Mouse (Mus musculus): ENCODE results near the gene Pde4d. TPM values are rescaled to one million over a fixed set of nuclear protein-coding genes. Genes with fewer than 3 reads are reported as not detected.
A peak's percentile ranks its signal among the peaks of the same experiment; 100 is the strongest.

The Pde4d gene
- 23.8 and 26.1 TPM in 2 replicates for polyA plus RNA-seq (2015; fragmentation: Nextera tagmentation; extraction: Ambion mirVana)

DNA sequence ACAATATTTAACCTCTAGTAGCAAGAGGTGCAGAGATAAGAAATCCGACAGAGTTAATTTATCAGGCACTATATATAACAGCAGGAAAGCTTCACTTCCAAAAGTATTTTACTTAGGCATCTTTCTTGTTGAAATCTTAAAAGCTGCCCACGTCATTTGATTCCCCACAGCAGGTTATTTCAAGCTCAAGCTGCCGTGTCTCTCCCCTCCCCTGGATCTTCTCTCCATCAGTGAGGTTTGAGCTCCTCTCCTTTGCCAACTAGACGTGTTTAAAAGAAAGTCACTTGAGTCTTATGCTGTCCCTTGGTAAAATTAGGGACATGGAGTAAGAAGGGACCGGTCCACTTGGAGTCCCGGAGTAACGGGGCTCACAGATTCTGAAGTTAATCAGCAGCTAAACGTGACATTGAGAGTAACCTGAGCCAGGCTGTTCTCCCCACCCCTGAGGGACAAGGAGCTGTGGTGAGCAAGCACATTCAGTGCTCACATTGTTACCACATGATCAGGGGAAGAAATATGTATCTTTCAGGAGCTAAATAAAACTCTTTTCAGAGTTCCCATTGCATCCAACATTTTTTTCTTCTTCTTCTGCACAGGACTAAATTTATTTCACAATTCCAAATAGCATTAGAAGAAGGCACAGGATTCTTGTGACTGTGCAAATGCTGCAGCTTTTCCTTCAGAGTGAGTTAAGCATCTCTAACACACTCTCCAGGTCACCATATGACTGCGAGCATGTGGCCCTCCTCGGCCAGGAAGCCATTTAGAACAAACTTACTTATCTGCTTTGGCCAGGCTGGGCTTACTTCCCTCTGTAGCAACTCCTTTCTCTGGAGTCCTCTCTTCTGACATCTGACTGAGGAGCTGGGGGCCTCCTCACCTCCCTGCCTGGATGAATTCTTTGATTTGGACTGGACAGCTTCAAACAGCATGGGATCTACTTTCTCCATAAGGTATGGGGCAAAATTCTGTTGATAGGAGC is at the start of gene Pde4d:
Gene Pde4d (plus strand): TSS at position 833 of the 982 bp plus-strand sequence.
- ATAC-seq (ENCODE audit: extremely low read depth, insufficient number of reproducible peaks, low FRiP score, low TSS enrichment): no peak
- Histone ChIP-seq H3K9ac (peak within 1 kb of the TSS; percentile 59; the same call in 1 of the 2 replicates), H3K4me1 (peaks cover 37% of the 10 kb centered on the region), H3K27me3 (replicated peaks) (no peaks in the 10 kb centered on the region), H3K4me2 (peak within 1 kb of the TSS; percentile 54), H3K9me3 (no peaks in the 10 kb centered on the region), H3K27ac (replicated peaks) (peak within 1 kb of the TSS; percentile 78), H3K4me3 (peak within 1 kb of the TSS; percentile 24; the same call in 1 of the 2 replicates), H3K36me3 (no peaks in the 10 kb centered on the region)
- 7% methylated on average over 10 of the region's 10 CpGs for WGBS

GRCm38 (mm10) chr13:108403197-108403596 is 46.6 kb upstream of the Pde4d start:
- Histone ChIP-seq H3K36me3 (0 out of 2 replicates have a peak, but pooled peaks cover 4% of the 10 kb centered on the region), H3K4me3 (no peak overlapping the region), H3K9ac (no peak overlapping the region), H3K27me3 (replicated peaks) (no peaks in the 10 kb centered on the region), H3K4me1 (no peaks in the 10 kb centered on the region), H3K27ac (replicated peaks) (no peak overlapping the region), H3K4me2 (no peak overlapping the region), H3K9me3 (no peaks in the 10 kb centered on the region)
- WGBS: 86% methylated on average over 5 of the region's 5 CpGs
- ATAC-seq (ENCODE audit: extremely low read depth, insufficient number of reproducible peaks, low FRiP score, low TSS enrichment): no peak

DNA sequence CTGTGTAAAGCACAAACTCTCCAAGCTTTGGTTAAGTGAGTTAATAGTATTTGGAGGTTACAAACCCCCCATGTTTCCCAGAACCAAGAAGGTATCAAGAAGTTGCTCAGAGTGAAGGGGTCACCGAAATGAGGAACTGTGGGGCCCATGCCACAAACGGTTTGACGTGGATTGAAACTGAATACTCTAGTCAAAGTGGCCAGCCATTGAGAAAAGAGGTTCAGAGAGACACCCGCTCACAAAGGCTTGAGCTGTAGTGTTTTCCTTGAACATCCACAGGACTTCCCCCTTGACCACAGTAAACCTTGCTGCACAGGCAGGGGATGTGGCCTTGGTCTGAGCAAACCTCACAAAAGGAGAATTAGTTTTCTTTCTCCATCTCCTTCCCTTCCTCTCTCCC is 45.4 kb upstream of the Pde4d start:
- H3K27ac ChIP-seq (replicated peaks): no peak overlapping the region
- H3K36me3 ChIP-seq: 0 out of 2 replicates have a peak, but pooled peaks cover 4% of the 10 kb centered on the region
- no peaks in the 10 kb centered on the region for H3K9me3 ChIP-seq
- 88% methylated on average over 4 of the region's 4 CpGs for WGBS
- H3K27me3 ChIP-seq (replicated peaks): no peaks in the 10 kb centered on the region
- H3K9ac ChIP-seq: no peak overlapping the region
- H3K4me3 ChIP-seq: no peak overlapping the region
- no peak overlapping the region for H3K4me2 ChIP-seq
- no peak for ATAC-seq (ENCODE audit: extremely low read depth, insufficient number of reproducible peaks, low FRiP score, low TSS enrichment)
- H3K4me1 ChIP-seq: no peaks in the 10 kb centered on the region

DNA sequence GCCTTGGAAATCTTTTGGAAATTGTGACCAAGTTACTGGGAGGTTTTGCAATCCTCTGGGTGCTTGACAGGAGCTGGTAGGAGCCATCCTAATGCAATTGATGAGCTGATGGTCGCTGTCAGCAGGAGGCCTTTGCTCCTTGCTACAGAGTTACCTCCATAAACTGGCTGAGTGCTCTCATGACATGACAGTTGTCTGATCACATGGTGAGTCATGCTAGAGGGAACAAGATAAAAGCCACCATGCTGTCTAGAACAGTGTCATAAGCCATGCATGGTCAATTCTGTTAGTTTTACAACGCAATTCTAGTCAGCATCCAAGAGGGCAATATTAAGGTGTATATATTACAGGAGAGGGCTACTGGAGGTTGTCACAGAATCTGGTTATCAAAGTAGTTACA is 34.3 kb upstream of the Pde4d start:
- no peaks in the 10 kb centered on the region for H3K36me3 ChIP-seq
- H3K4me3 ChIP-seq: no peak overlapping the region
- no peaks in the 10 kb centered on the region for H3K27me3 ChIP-seq (replicated peaks)
- H3K27ac ChIP-seq (replicated peaks): no peak overlapping the region
- H3K4me1 ChIP-seq: peaks cover 10% of the 10 kb centered on the region; the same call in 1 of the 2 replicates
- no peak overlapping the region for H3K9ac ChIP-seq
- no peak for ATAC-seq (ENCODE audit: extremely low read depth, insufficient number of reproducible peaks, low FRiP score, low TSS enrichment)
- H3K4me2 ChIP-seq: no peak overlapping the region
- 79% methylated on average over 2 of the region's 2 CpGs for WGBS
- H3K9me3 ChIP-seq: no peaks in the 10 kb centered on the region

DNA sequence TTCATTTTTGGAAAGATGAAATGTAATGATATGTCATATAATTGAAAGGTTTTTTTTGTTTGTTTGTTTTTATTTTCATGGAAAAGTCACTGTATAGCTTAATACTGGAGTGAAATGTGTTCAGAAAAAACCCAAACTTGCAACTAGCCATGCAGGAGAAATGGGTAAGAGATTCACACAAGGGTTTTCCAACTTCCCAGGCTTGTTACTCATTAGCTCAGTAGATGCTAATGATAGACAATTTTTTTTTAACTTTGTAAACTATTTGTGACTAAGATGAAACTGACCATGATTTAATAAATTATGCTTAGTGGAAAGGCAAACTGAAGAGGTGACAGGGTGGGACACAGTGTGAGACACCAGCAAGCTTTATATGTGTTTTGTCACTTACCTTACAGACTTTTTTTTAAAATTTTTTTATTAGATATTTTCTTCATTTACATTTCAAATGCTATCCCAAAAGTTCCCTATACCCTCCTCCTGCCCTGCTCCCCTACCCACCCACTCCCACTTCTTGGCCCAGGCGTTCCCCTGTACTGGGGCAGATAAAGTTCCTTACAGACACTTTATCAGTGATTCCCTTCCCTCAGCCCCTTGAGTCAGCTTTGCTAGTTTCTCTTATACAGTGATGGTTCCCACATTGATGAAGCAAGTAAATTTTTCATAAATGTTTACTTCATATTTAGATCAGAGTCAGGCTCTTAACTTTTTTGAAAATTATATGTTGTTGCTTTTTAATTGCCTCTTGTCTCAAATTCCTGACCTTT is 30.8 kb upstream of the Pde4d start:
- H3K4me3 ChIP-seq: no peak overlapping the region
- no peak overlapping the region for H3K9ac ChIP-seq
- H3K27ac ChIP-seq (replicated peaks): no peak overlapping the region
- no peaks in the 10 kb centered on the region for H3K9me3 ChIP-seq
- H3K36me3 ChIP-seq: no peaks in the 10 kb centered on the region
- no peak for ATAC-seq (ENCODE audit: extremely low read depth, insufficient number of reproducible peaks, low FRiP score, low TSS enrichment)
- H3K4me2 ChIP-seq: no peak overlapping the region
- WGBS: 26% methylated on average over 1 of the region's 1 CpGs
- no peaks in the 10 kb centered on the region for H3K27me3 ChIP-seq (replicated peaks)
- H3K4me1 ChIP-seq: 0 out of 2 replicates have a peak, but pooled peaks cover 3% of the 10 kb centered on the region

GRCm38 (mm10) chr13:108426322-108426721 is 23.4 kb upstream of the Pde4d start:
- H3K36me3 ChIP-seq: no peaks in the 10 kb centered on the region
- H3K4me3 ChIP-seq: no peak overlapping the region
- 72% methylated on average over 5 of the region's 5 CpGs for WGBS
- no peak overlapping the region for H3K4me2 ChIP-seq
- H3K9ac ChIP-seq: no peak overlapping the region
- ATAC-seq (ENCODE audit: extremely low read depth, insufficient number of reproducible peaks, low FRiP score, low TSS enrichment): no peak
- H3K27me3 ChIP-seq (replicated peaks): no peaks in the 10 kb centered on the region
- no peak overlapping the region for H3K27ac ChIP-seq (replicated peaks)
- no peaks in the 10 kb centered on the region for H3K9me3 ChIP-seq
- H3K4me1 ChIP-seq: peaks cover 6% of the 10 kb centered on the region; the same call in 1 of the 2 replicates

DNA sequence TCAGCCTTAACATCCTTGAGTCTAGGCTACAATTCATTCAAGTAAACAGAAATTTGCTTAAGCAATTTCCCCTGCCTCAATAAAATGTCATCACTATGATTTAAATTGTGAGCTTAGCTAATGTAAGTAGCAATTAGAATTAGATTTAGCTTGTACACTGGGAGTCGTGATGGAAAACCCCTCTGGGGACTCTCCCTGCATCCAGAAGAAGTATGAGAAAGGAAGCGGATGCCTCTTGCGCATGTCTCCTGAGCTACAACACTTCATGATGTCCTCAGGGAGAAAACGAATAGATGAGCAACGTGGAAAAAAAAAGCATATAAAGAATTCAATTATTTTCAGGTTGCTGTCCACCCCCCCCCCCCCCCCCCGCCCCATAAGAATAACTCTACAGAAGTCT is 20.9 kb upstream of the Pde4d start:
- no peak for ATAC-seq (ENCODE audit: extremely low read depth, insufficient number of reproducible peaks, low FRiP score, low TSS enrichment)
- WGBS: 76% methylated on average over 6 of the region's 6 CpGs
- no peaks in the 10 kb centered on the region for H3K27me3 ChIP-seq (replicated peaks)

GRCm38 (mm10) chr13:108429623-108430022 is 20.1 kb upstream of the Pde4d start:
- 62% methylated on average over 2 of the region's 2 CpGs for WGBS
- Histone ChIP-seq H3K9me3 (no peaks in the 10 kb centered on the region), H3K4me1 (peaks cover 6% of the 10 kb centered on the region; the same call in 1 of the 2 replicates), H3K27me3 (replicated peaks) (no peaks in the 10 kb centered on the region), H3K27ac (replicated peaks) (no peak overlapping the region), H3K36me3 (no peaks in the 10 kb centered on the region), H3K9ac (no peak overlapping the region), H3K4me3 (no peak overlapping the region), H3K4me2 (no peak overlapping the region)
- ATAC-seq (ENCODE audit: extremely low read depth, insufficient number of reproducible peaks, low FRiP score, low TSS enrichment): no peak

More for the DNA sequence above, 20.9 kb upstream of the Pde4d start:
- Histone ChIP-seq H3K9me3 (no peaks in the 10 kb centered on the region), H3K9ac (no peak overlapping the region), H3K4me2 (no peak overlapping the region), H3K4me3 (no peak overlapping the region), H3K27ac (replicated peaks) (no peak overlapping the region), H3K36me3 (no peaks in the 10 kb centered on the region), H3K4me1 (peaks cover 6% of the 10 kb centered on the region; the same call in 1 of the 2 replicates)

DNA sequence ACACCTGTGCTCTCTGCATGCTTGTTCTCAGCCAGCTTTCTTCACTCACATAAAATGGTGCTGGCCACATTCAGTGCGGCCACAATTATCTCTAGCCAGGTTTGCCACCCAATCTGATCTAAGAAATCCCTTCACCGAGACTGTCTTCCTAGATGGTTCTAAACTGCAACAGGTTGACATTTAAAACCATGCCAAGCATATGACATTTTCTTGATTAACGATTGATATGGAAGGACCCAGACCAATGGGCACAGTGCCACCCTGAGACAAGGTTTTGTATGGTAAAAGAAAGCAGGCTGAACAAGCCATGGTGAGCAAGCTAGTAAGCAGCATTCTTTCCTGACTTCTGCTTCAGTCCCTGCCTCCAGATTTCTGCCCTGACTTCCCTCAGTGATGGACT is 18.0 kb upstream of the Pde4d start:
- Histone ChIP-seq H3K4me1 (peaks cover 9% of the 10 kb centered on the region; the same call in 1 of the 2 replicates), H3K4me3 (no peak overlapping the region), H3K4me2 (no peak overlapping the region), H3K27me3 (replicated peaks) (no peaks in the 10 kb centered on the region), H3K9me3 (no peaks in the 10 kb centered on the region), H3K36me3 (no peaks in the 10 kb centered on the region), H3K9ac (no peak overlapping the region), H3K27ac (replicated peaks) (no peak overlapping the region)
- ATAC-seq (ENCODE audit: extremely low read depth, insufficient number of reproducible peaks, low FRiP score, low TSS enrichment): no peak
- WGBS: 84% methylated on average over 3 of the region's 3 CpGs

GRCm38 (mm10) chr13:108435687-108436086 is 14.1 kb upstream of the Pde4d start:
- no peaks in the 10 kb centered on the region for H3K36me3 ChIP-seq
- no peaks in the 10 kb centered on the region for H3K9me3 ChIP-seq
- ATAC-seq (ENCODE audit: extremely low read depth, insufficient number of reproducible peaks, low FRiP score, low TSS enrichment): no peak
- no peak overlapping the region for H3K9ac ChIP-seq
- H3K27me3 ChIP-seq (replicated peaks): no peaks in the 10 kb centered on the region
- H3K27ac ChIP-seq (replicated peaks): no peak overlapping the region
- H3K4me2 ChIP-seq: no peak overlapping the region
- peaks cover 15% of the 10 kb centered on the region for H3K4me1 ChIP-seq
- H3K4me3 ChIP-seq: no peak overlapping the region

- H3K27me3 ChIP-seq (replicated peaks): no peaks in the 10 kb centered on the region
- no peak overlapping the region for H3K9ac ChIP-seq
- H3K4me3 ChIP-seq: no peak overlapping the region
- H3K9me3 ChIP-seq: no peaks in the 10 kb centered on the region
- no peak for ATAC-seq (ENCODE audit: extremely low read depth, insufficient number of reproducible peaks, low FRiP score, low TSS enrichment)
- H3K27ac ChIP-seq (replicated peaks): peak overlapping the region; percentile 53; the same call in 1 of the 2 replicates
- H3K4me2 ChIP-seq: no peak overlapping the region
- WGBS: 34% methylated on average over 2 of the region's 2 CpGs
- peaks cover 15% of the 10 kb centered on the region for H3K4me1 ChIP-seq
- H3K36me3 ChIP-seq: no peaks in the 10 kb centered on the region
Measured at GRCm38 (mm10) chr13:108437424-108437823, 12.3 kb upstream of the Pde4d start.
